In the genomic region with DNA sequence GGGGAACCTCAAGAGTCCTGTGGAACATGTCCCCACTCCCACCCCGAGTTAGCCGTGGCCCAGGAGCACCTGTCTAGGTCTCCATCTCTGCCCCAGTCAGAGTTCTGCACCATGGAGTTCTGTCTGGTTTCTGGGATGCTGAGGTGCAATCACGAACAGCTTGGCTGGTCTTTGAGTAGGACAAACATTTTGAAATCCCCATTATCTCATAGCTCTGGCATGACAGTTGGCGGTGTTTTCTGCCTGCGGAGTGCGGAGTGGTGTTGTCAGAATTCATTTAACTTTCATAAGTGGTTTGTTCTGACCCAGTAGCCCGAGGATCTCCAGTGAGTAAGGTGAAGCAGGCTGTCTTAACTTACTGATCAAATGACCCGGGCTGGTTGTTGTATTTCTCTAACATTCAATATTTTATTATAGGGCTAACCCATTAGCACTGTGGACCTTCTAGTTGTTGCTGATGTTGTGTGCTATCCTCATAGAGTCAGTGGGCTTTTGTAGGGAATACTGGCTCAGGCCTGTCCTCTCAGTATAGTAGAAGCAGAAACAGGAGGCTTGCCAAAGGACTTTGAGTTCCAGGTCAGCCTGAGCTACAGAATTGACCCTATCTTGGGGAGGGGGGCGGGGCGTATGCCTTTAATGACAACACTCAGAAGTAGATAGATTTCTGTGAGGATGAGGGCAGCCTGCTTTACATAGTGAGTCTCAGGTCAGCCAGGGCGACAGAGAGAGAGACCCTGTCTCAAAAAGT, we compare ENCODE assay signal across 10 mouse cellular contexts.
DNase-seq lines count a peak whose midpoint lies in the region; TF ChIP-seq lines count a peak whose summit lies in the region.
"Had no signal": no experiment of that assay in that cellular context is flagged by ENCODE, and none has a peak within 500 bp of the region (broad histone marks: within the 10 kb centered on the region; RNA-seq: fewer than 3 reads in every experiment).

No protein-coding gene starts in this region.

- no peak overlapping the region for H3K27ac ChIP-seq in layer of hippocampus, adult 2 months
- H3K27ac ChIP-seq: forebrain, embryonic 12.5 days; liver, embryonic 13.5 days had no signal

- intact Hi-C loops in left cerebral cortex, postnatal 4 days (cut with DNase I) = loop anchor here (10.0 kb wide), 1 partner anchor 109 kb away; no protein-coding TSS in a partner anchor

- no peak for TF ChIP-seq CTCF in lung, adult 2 months (IDR thresholded peaks at IDR 0.05; ENCODE audit: insufficient read depth, low read length)
- TF ChIP-seq CTCF in layer of hippocampus, adult 2 months (conservative IDR thresholded peaks at IDR 0.05) = no peak

- peaks cover 6% of the 10 kb centered on the region; the same call in 1 of the 2 replicates for H3K4me1 ChIP-seq in lung, adult 2 months (ENCODE audit: control insufficient read depth, insufficient read depth, low read length)

- H3K4me3 ChIP-seq in lung, adult 2 months (replicated peaks; ENCODE audit: extremely low read depth, low read depth, low read length) = peak overlapping the region; percentile 63
- no peak overlapping the region; the same call in 1 of the 2 replicates for H3K4me3 ChIP-seq in layer of hippocampus, adult 2 months
- H3K4me3 ChIP-seq: liver, embryonic 13.5 days had no signal

- 39% methylated on average over 11 of the region's 11 CpGs for WGBS in lung, adult 2 months

- 0 out of 2 replicates have a peak, but pooled peaks have one; percentile 6 for TF ChIP-seq POLR2A in lung, adult 2 months (IDR thresholded peaks at IDR 0.05; ENCODE audit: borderline replicate concordance, extremely low read depth, low read depth, low read length)

- DNase-seq in adrenal gland, postnatal 10 days = peak; percentile 41
- DNase-seq in adrenal gland, adult 18-20 months (ENCODE audit: low spot score in 2 of 2) = no peak
- peak; percentile 43 for DNase-seq in urinary bladder, postnatal 25 days (ENCODE audit: low spot score)
- DNase-seq in urinary bladder, postnatal 4 days (ENCODE audit: low spot score in 2 of 2) = no peak
- DNase-seq in lung, adult 2 months = peak; percentile 55
- DNase-seq in spleen, postnatal 14 days (ENCODE audit: low spot score in 2 of 2) = no peak
- no peak for DNase-seq in left cerebral cortex, postnatal 4 days
- DNase-seq in layer of hippocampus, adult 2 months (ENCODE audit: low spot score in 2 of 2) = no peak
- DNase-seq: liver, embryonic 13.5 days had no signal

Comparison
In these comparisons a context has a peak if more than half of its experiments do, and no peak if none do; other contexts are left out.
1. DNase-seq: peak in adrenal gland, postnatal 10 days (single experiment), urinary bladder, postnatal 25 days (single experiment) and lung, adult 2 months (single experiment); none in adrenal gland, adult 18-20 months (0 of 2), urinary bladder, postnatal 4 days (0 of 2), spleen, postnatal 14 days (0 of 2), left cerebral cortex, postnatal 4 days (single experiment) and layer of hippocampus, adult 2 months (0 of 2).